Mouse (Mus musculus) c-Kit-positive CD71-positive TER-119-negative erythroid progenitor cells, embryonic 14.5 days (primary cell): ENCODE measurements around the gene Lix1l.

Experiments used
- DNase-seq: peaks from one replicate; pipeline ENCODE4 v3.0.0-alpha.2; 2013; ENCODE audit warnings: low read depth

The Lix1l gene

GRCm38 (mm10) chr3:96675690-96676089 lies 74.7 kb downstream of the Lix1l start:
- no peak for DNase-seq
